In the genomic region with DNA sequence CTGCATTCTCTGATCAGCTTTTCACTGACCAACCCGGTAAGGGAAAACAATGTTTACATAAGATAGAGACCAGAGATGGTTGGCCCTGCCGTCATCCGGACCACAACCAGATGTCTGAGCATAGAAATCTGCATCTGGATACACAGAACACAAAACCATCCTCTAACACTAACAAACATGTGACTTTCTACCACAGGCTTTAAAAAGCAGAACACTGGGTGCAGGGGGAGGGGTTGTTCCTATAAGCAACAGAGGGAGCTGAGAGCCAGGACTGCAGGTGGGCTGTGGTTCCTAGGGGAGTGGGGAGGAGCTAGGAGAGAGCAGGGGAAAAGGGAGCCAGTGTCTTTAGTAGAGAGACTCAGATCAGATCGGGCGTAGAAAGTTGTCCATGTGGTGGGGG, we compare ENCODE assay signal across 22 mouse cellular contexts. TPM values are rescaled to one million over a fixed set of nuclear protein-coding genes. Genes with fewer than 3 reads are reported as not detected.
DNase-seq lines count a peak whose midpoint lies in the region; ATAC-seq and TF ChIP-seq lines count a peak whose summit lies in the region.
"Had no signal": no experiment of that assay in that cellular context is flagged by ENCODE, and none has a peak within 500 bp of the region (broad histone marks: within the 10 kb centered on the region; RNA-seq: fewer than 3 reads in every experiment).

No protein-coding gene starts in this region.

- no peak for TF ChIP-seq RAD21 in CH12.LX (IDR thresholded peaks at IDR 0.05; ENCODE audit: low read depth, low read length)

- no peaks in the 10 kb centered on the region for H3K4me1 ChIP-seq in heart, embryonic 16.5 days (ENCODE audit: control insufficient read depth, insufficient read depth, low read length)
- H3K4me1 ChIP-seq in heart, embryonic 12.5 days (replicated peaks) = peaks cover 4% of the 10 kb centered on the region; the same call in 1 of the 2 replicates
- peaks cover 6 to 43% of the 10 kb centered on the region in 2 experiments; a peak in 3 of 4 replicates for H3K4me1 ChIP-seq in CH12.LX (ENCODE audit: control insufficient read depth in 1 of 2, insufficient read depth in 2 of 2)
- peaks cover 26% of the 10 kb centered on the region for H3K4me1 ChIP-seq in thymus, adult 2 months (replicated peaks; ENCODE audit: control insufficient read depth, insufficient read depth, low read length)
- H3K4me1 ChIP-seq in midbrain, embryonic 11.5 days (ENCODE audit: control insufficient read depth, insufficient read depth, low read length) = no peaks in the 10 kb centered on the region
- H3K4me1 ChIP-seq: limb, embryonic 13.5 days had no signal

- no peaks in the 10 kb centered on the region for H3K27me3 ChIP-seq in heart, embryonic 16.5 days (ENCODE audit: control insufficient read depth, insufficient read depth, low read length)
- no peaks in the 10 kb centered on the region for H3K27me3 ChIP-seq in heart, embryonic 12.5 days (replicated peaks)
- H3K27me3 ChIP-seq in CH12.LX (replicated peaks) = no peaks in the 10 kb centered on the region
- H3K27me3 ChIP-seq in thymus, adult 2 months (ENCODE audit: control insufficient read depth, insufficient read depth, low read length) = no peaks in the 10 kb centered on the region
- no peaks in the 10 kb centered on the region for H3K27me3 ChIP-seq in midbrain, embryonic 11.5 days (ENCODE audit: control insufficient read depth, insufficient read depth, low read length)
- H3K27me3 ChIP-seq: limb, embryonic 13.5 days; lung, embryonic 15.5 days had no signal

- ATAC-seq in heart, embryonic 16.5 days (replicated peaks; ENCODE audit: extremely low read depth, insufficient read depth, low FRiP score) = peak; percentile 41; the same call in 1 of the 2 replicates
- no peak for ATAC-seq in heart, embryonic 12.5 days (ENCODE audit: insufficient number of reproducible peaks, low FRiP score)
- ATAC-seq in hematopoietic stem cell, adult 5-6 weeks (replicated peaks in 1 of 2; ENCODE audit: insufficient read depth in 1 of 2, low FRiP score in 2 of 2, low TSS enrichment in 1 of 2, low read depth in 1 of 2, poor library complexity in 2 of 2, severe bottlenecking in 2 of 2) = peak; percentile 75 to 80
- ATAC-seq in megakaryocyte-erythroid progenitor cell, adult 5-6 weeks (replicated peaks; ENCODE audit: low FRiP score, low TSS enrichment, poor library complexity, severe bottlenecking) = no peak
- ATAC-seq in midbrain, embryonic 11.5 days (ENCODE audit: low FRiP score) = no peak
- ATAC-seq: activated CD4-positive, CD25-positive, alpha-beta regulatory T cell, adult 4 months; forebrain, embryonic 14.5 days; intestine, postnatal 0 days had no signal

- H3K27ac ChIP-seq in heart, embryonic 16.5 days (ENCODE audit: low read length) = no peak overlapping the region
- H3K27ac ChIP-seq in heart, embryonic 12.5 days (ENCODE audit: poor library complexity, severe bottlenecking) = no peak overlapping the region
- H3K27ac ChIP-seq in CH12.LX (ENCODE audit: insufficient read depth, low read depth) = no peak overlapping the region; the same call in 1 of the 2 replicates
- H3K27ac ChIP-seq in thymus, adult 2 months (ENCODE audit: control insufficient read depth, insufficient read depth, low read length) = peak overlapping the region; percentile 67
- no peak overlapping the region for H3K27ac ChIP-seq in midbrain, embryonic 11.5 days (ENCODE audit: low read depth, low read length)
- H3K27ac ChIP-seq: heart, embryonic 10.5 days; hindbrain, embryonic 10.5 days; limb, embryonic 13.5 days; lung, embryonic 15.5 days; midbrain, embryonic 10.5 days had no signal

- TF ChIP-seq CTCF in CH12.LX (conservative IDR thresholded peaks at IDR 0.05 in 1 of 2, IDR thresholded peaks at IDR 0.05 in 1 of 2; ENCODE audit: low read depth in 2 of 2, low read length in 2 of 2) = no peak
- no peak for TF ChIP-seq CTCF in thymus, adult 2 months (IDR thresholded peaks at IDR 0.05; ENCODE audit: borderline replicate concordance, control insufficient read depth, extremely low read depth, insufficient read depth, low read length, poor library complexity)

- no peak overlapping the region for H3K4me2 ChIP-seq in heart, embryonic 16.5 days (ENCODE audit: low read depth, low read length)
- H3K4me2 ChIP-seq in heart, embryonic 12.5 days = no peak overlapping the region
- H3K4me2 ChIP-seq in CH12.LX (ENCODE audit: insufficient read depth, low read depth, poor library complexity, severe bottlenecking) = peak overlapping the region; percentile 79; the same call in 1 of the 2 replicates
- H3K4me2 ChIP-seq in midbrain, embryonic 11.5 days = no peak overlapping the region
- H3K4me2 ChIP-seq: limb, embryonic 13.5 days; lung, embryonic 15.5 days had no signal

- dilution Hi-C loops in CH12.LX (cut with MboI; ENCODE audit: extremely low pct_ligation_motif_present, extremely low pct_unique_long_range_greater_than_20kb, low sequenced_read_pairs) = no loop called here

- 31% methylated on average over 5 of the region's 5 CpGs for WGBS in heart, embryonic 16.5 days
- 37% methylated on average over 5 of the region's 5 CpGs for WGBS in heart, embryonic 12.5 days
- 6% methylated on average over 5 of the region's 5 CpGs for WGBS in thymus, adult 2 months
- 55% methylated on average over 5 of the region's 5 CpGs for whole genome bisulfite sequencing in midbrain, embryonic 11.5 days

- H3K9me3 ChIP-seq in heart, embryonic 16.5 days (replicated peaks; ENCODE audit: control insufficient read depth, low read length) = no peaks in the 10 kb centered on the region
- H3K9me3 ChIP-seq in heart, embryonic 12.5 days (replicated peaks) = no peaks in the 10 kb centered on the region
- no peaks in the 10 kb centered on the region for H3K9me3 ChIP-seq in CH12.LX (replicated peaks; ENCODE audit: low read length)
- no peaks in the 10 kb centered on the region for H3K9me3 ChIP-seq in midbrain, embryonic 11.5 days (ENCODE audit: control insufficient read depth, low read length)
- H3K9me3 ChIP-seq: heart, embryonic 10.5 days; hindbrain, embryonic 10.5 days; limb, embryonic 13.5 days; lung, embryonic 15.5 days; midbrain, embryonic 10.5 days had no signal

- TF ChIP-seq POLR2A in CH12.LX (IDR thresholded peaks at IDR 0.05; ENCODE audit: low read depth, low read length) = peak; percentile 28; the same call in 1 of the 2 replicates
- no peak for TF ChIP-seq POLR2A in thymus, adult 2 months (IDR thresholded peaks at IDR 0.05; ENCODE audit: control insufficient read depth, extremely low read depth, insufficient read depth, low read length, poor library complexity)

- H3K79me2 ChIP-seq in CH12.LX (replicated peaks; ENCODE audit: control insufficient read depth, extremely low read depth, insufficient read depth, poor library complexity, severe bottlenecking) = no peaks in the 10 kb centered on the region

- DNase-seq in CH12.LX (ENCODE audit: extremely low read depth) = peak; percentile 89
- peak; percentile 67 for DNase-seq in thymus, adult 2 months
- no peak for DNase-seq in midbrain, embryonic 11.5 days (ENCODE audit: low spot score, missing footprints)
- DNase-seq in right cerebral cortex, adult 18-20 months = no peak
- DNase-seq: cerebellum, adult 11-12 months; embryo, embryonic 11 days; kidney, postnatal 36 days; layer of hippocampus, postnatal 36 days had no signal

- no peaks in the 10 kb centered on the region for H3K36me3 ChIP-seq in heart, embryonic 16.5 days (ENCODE audit: control insufficient read depth, insufficient read depth)
- no peaks in the 10 kb centered on the region for H3K36me3 ChIP-seq in heart, embryonic 12.5 days
- peaks cover 0 to 3% of the 10 kb centered on the region in 2 experiments for H3K36me3 ChIP-seq in CH12.LX (replicated peaks in 1 of 2; ENCODE audit: control insufficient read depth in 1 of 2, insufficient read depth in 1 of 2, low read length in 1 of 2)
- H3K36me3 ChIP-seq in thymus, adult 2 months (ENCODE audit: control insufficient read depth, insufficient read depth, low read length) = peaks cover under 1% of the 10 kb centered on the region; the same call in 1 of the 2 replicates
- H3K36me3 ChIP-seq in midbrain, embryonic 11.5 days (ENCODE audit: control insufficient read depth, insufficient read depth, low read length) = no peaks in the 10 kb centered on the region
- H3K36me3 ChIP-seq: heart, embryonic 10.5 days; hindbrain, embryonic 10.5 days; limb, embryonic 13.5 days; lung, embryonic 15.5 days; midbrain, embryonic 10.5 days had no signal

- in situ Hi-C loops in CH12.LX (cut with MboI; ENCODE audit: low pct_ligation_motif_present, low pct_unique_long_range_greater_than_20kb, low sequenced_read_pairs) = loop anchor here (5.0 to 25.0 kb wide), 3 partner anchors 161 to 304 kb away; partner anchors contain the start of gene Irgm1

- no peak overlapping the region for H3K4me3 ChIP-seq in heart, embryonic 16.5 days (ENCODE audit: low read length)
- no peak overlapping the region for H3K4me3 ChIP-seq in heart, embryonic 12.5 days
- peak overlapping the region in 2 of 3 experiments; percentile 42 to 56 for H3K4me3 ChIP-seq in CH12.LX (replicated peaks in 1 of 3; ENCODE audit: low read depth in 2 of 3, low read length in 2 of 3, poor library complexity in 1 of 3)
- no peak overlapping the region for H3K4me3 ChIP-seq in thymus, adult 2 months (ENCODE audit: control insufficient read depth, insufficient read depth, low read length)
- no peak overlapping the region for H3K4me3 ChIP-seq in midbrain, embryonic 11.5 days (ENCODE audit: low read depth, low read length)
- H3K4me3 ChIP-seq: heart, embryonic 10.5 days; hindbrain, embryonic 10.5 days; limb, embryonic 13.5 days; lung, embryonic 15.5 days; midbrain, embryonic 10.5 days had no signal

- TF ChIP-seq EP300 in CH12.LX (IDR thresholded peaks at IDR 0.05; ENCODE audit: low read length) = peak; percentile 68

- H3K9ac ChIP-seq in heart, embryonic 16.5 days (ENCODE audit: low read length) = no peak overlapping the region
- H3K9ac ChIP-seq in heart, embryonic 12.5 days = no peak overlapping the region
- H3K9ac ChIP-seq in CH12.LX (ENCODE audit: insufficient read depth, low read depth) = peak overlapping the region; percentile 93; the same call in 1 of the 2 replicates
- H3K9ac ChIP-seq in midbrain, embryonic 11.5 days (ENCODE audit: low read length) = no peak overlapping the region
- H3K9ac ChIP-seq: limb, embryonic 13.5 days; lung, embryonic 15.5 days had no signal

RNA-seq across cellular contexts. Expression of gene Olfr1396, which starts 13.2 kb away (rescaled TPM):
- polyA plus RNA-seq in heart, embryonic 16.5 days (2015; fragmentation: Nextera tagmentation; extraction: Ambion mirVana) = 0.10 and 0.18 TPM in 2 replicates
- not detected in 2 replicates for polyA plus RNA-seq in heart, embryonic 12.5 days (2016; fragmentation: Nextera tagmentation; extraction: Ambion mirVana)
- total RNA-seq in CH12.LX (2012; rRNA removed) (not detected in 2 replicates), CH12.LX (2014; rRNA removed) (not detected in 2 replicates)
- polyA plus RNA-seq in CH12.LX (2012; ENCODE audit: insufficient read length, low read depth) = not detected in 2 replicates
- not detected in 2 replicates for total RNA-seq in hematopoietic stem cell, adult 5-6 weeks (2017)
- polyA plus RNA-seq in thymus, adult 2 months (2012; rRNA removed) = 0.19 TPM in 1 of 2 replicates, not detected in the other
- total RNA-seq in megakaryocyte-erythroid progenitor cell, adult 5-6 weeks (2014; fragmentation: Nextera tagmentation) = not detected in 2 replicates
- total RNA-seq in megakaryocyte-erythroid progenitor cell, adult 5-6 weeks (2017) = not detected in 2 replicates
- not detected in 2 replicates for polyA plus RNA-seq in midbrain, embryonic 11.5 days (2014; fragmentation: Nextera tagmentation; extraction: Ambion mirVana)
- total RNA-seq: ES-E14; gastrocnemius, adult 8-10 months; layer of hippocampus, postnatal 36 days had no signal
- polyA plus RNA-seq: forebrain, embryonic 14.5 days; heart, embryonic 10.5 days; hindbrain, embryonic 10.5 days; lung, embryonic 15.5 days; midbrain, embryonic 10.5 days had no signal

RNA-seq across cellular contexts. Expression of gene Ifi47, which starts 25.1 kb away (rescaled TPM):
- polyA plus RNA-seq in heart, embryonic 16.5 days (2015; fragmentation: Nextera tagmentation; extraction: Ambion mirVana) = 3.6 and 7.6 TPM in 2 replicates
- 0.55 and 0.68 TPM in 2 replicates for polyA plus RNA-seq in heart, embryonic 12.5 days (2016; fragmentation: Nextera tagmentation; extraction: Ambion mirVana)
- total RNA-seq in CH12.LX (2012; rRNA removed) (6.2 and 7.2 TPM in 2 replicates), CH12.LX (2014; rRNA removed) (2.3 and 2.8 TPM in 2 replicates)
- 2.7 and 3.2 TPM in 2 replicates for polyA plus RNA-seq in CH12.LX (2012; ENCODE audit: insufficient read length, low read depth)
- total RNA-seq in hematopoietic stem cell, adult 5-6 weeks (2017) = 57.2 and 82.0 TPM in 2 replicates
- 37.5 and 45.3 TPM in 2 replicates for polyA plus RNA-seq in thymus, adult 2 months (2012; rRNA removed)
- total RNA-seq in megakaryocyte-erythroid progenitor cell, adult 5-6 weeks (2014; fragmentation: Nextera tagmentation) = 28.1 and 33.1 TPM in 2 replicates
- 31.3 and 32.6 TPM in 2 replicates for total RNA-seq in megakaryocyte-erythroid progenitor cell, adult 5-6 weeks (2017)
- 0.40 and 0.41 TPM in 2 replicates for polyA plus RNA-seq in midbrain, embryonic 11.5 days (2014; fragmentation: Nextera tagmentation; extraction: Ambion mirVana)

RNA-seq across cellular contexts. Expression of gene Tgtp2, which starts 37.5 kb away (rescaled TPM):
- polyA plus RNA-seq in heart, embryonic 16.5 days (2015; fragmentation: Nextera tagmentation; extraction: Ambion mirVana) = 3.8 and 8.0 TPM in 2 replicates
- not detected in 2 replicates for polyA plus RNA-seq in heart, embryonic 12.5 days (2016; fragmentation: Nextera tagmentation; extraction: Ambion mirVana)
- total RNA-seq in CH12.LX (2012; rRNA removed) (0.08 TPM in 1 of 2 replicates, not detected in the other), CH12.LX (2014; rRNA removed) (0.07 and 0.43 TPM in 2 replicates)
- polyA plus RNA-seq in CH12.LX (2012; ENCODE audit: insufficient read length, low read depth) = 0.18 TPM in 1 of 2 replicates, not detected in the other
- total RNA-seq in hematopoietic stem cell, adult 5-6 weeks (2017) = 551 and 622 TPM in 2 replicates
- 26.0 and 29.1 TPM in 2 replicates for polyA plus RNA-seq in thymus, adult 2 months (2012; rRNA removed)
- 29.8 and 46.3 TPM in 2 replicates for total RNA-seq in megakaryocyte-erythroid progenitor cell, adult 5-6 weeks (2014; fragmentation: Nextera tagmentation)
- total RNA-seq in megakaryocyte-erythroid progenitor cell, adult 5-6 weeks (2017) = 234 and 352 TPM in 2 replicates
- polyA plus RNA-seq in midbrain, embryonic 11.5 days (2014; fragmentation: Nextera tagmentation; extraction: Ambion mirVana) = not detected in 2 replicates
- total RNA-seq: ES-E14 had no signal
- polyA plus RNA-seq: heart, embryonic 10.5 days; hindbrain, embryonic 10.5 days; limb, embryonic 13.5 days; midbrain, embryonic 10.5 days had no signal

RNA-seq across cellular contexts. Expression of gene Olfr1395, which starts 40.6 kb away (rescaled TPM):
- polyA plus RNA-seq in heart, embryonic 16.5 days (2015; fragmentation: Nextera tagmentation; extraction: Ambion mirVana) = not detected in 2 replicates
- not detected in 2 replicates for polyA plus RNA-seq in heart, embryonic 12.5 days (2016; fragmentation: Nextera tagmentation; extraction: Ambion mirVana)
- total RNA-seq in CH12.LX (2012; rRNA removed) (not detected in 2 replicates), CH12.LX (2014; rRNA removed) (not detected in 2 replicates)
- polyA plus RNA-seq in CH12.LX (2012; ENCODE audit: insufficient read length, low read depth) = not detected in 2 replicates
- total RNA-seq in hematopoietic stem cell, adult 5-6 weeks (2017) = not detected in 2 replicates
- not detected in 2 replicates for polyA plus RNA-seq in thymus, adult 2 months (2012; rRNA removed)
- not detected in 2 replicates for total RNA-seq in megakaryocyte-erythroid progenitor cell, adult 5-6 weeks (2014; fragmentation: Nextera tagmentation)
- not detected in 2 replicates for total RNA-seq in megakaryocyte-erythroid progenitor cell, adult 5-6 weeks (2017)
- polyA plus RNA-seq in midbrain, embryonic 11.5 days (2014; fragmentation: Nextera tagmentation; extraction: Ambion mirVana) = not detected in 2 replicates
- total RNA-seq: ES-E14; gastrocnemius, adult 8-10 months; layer of hippocampus, postnatal 36 days had no signal
- polyA plus RNA-seq: forebrain, embryonic 14.5 days; heart, embryonic 10.5 days; hindbrain, embryonic 10.5 days; intestine, postnatal 0 days; limb, embryonic 13.5 days; lung, embryonic 15.5 days; midbrain, embryonic 10.5 days had no signal

RNA-seq across cellular contexts. Expression of gene 9930111J21Rik2, which starts 50.5 kb away (rescaled TPM):
- polyA plus RNA-seq in heart, embryonic 16.5 days (2015; fragmentation: Nextera tagmentation; extraction: Ambion mirVana) = 0.87 and 1.2 TPM in 2 replicates
- polyA plus RNA-seq in heart, embryonic 12.5 days (2016; fragmentation: Nextera tagmentation; extraction: Ambion mirVana) = 0.23 and 0.24 TPM in 2 replicates
- total RNA-seq in CH12.LX (2012; rRNA removed) (6.9 and 9.9 TPM in 2 replicates), CH12.LX (2014; rRNA removed) (18.5 and 21.4 TPM in 2 replicates)
- 20.7 and 22.7 TPM in 2 replicates for polyA plus RNA-seq in CH12.LX (2012; ENCODE audit: insufficient read length, low read depth)
- total RNA-seq in hematopoietic stem cell, adult 5-6 weeks (2017) = 35.6 and 56.0 TPM in 2 replicates
- 4.0 and 4.1 TPM in 2 replicates for polyA plus RNA-seq in thymus, adult 2 months (2012; rRNA removed)
- 1.5 and 3.2 TPM in 2 replicates for total RNA-seq in megakaryocyte-erythroid progenitor cell, adult 5-6 weeks (2014; fragmentation: Nextera tagmentation)
- total RNA-seq in megakaryocyte-erythroid progenitor cell, adult 5-6 weeks (2017) = 3.8 and 4.5 TPM in 2 replicates
- polyA plus RNA-seq in midbrain, embryonic 11.5 days (2014; fragmentation: Nextera tagmentation; extraction: Ambion mirVana) = 0.26 and 0.47 TPM in 2 replicates

Comparison
In these comparisons a context has a peak if more than half of its experiments do, and no peak if none do; other contexts are left out.
1. ATAC-seq: peak in heart, embryonic 16.5 days (single experiment) and hematopoietic stem cell, adult 5-6 weeks (2 of 2); none in heart, embryonic 12.5 days (single experiment), megakaryocyte-erythroid progenitor cell, adult 5-6 weeks (single experiment) and midbrain, embryonic 11.5 days (single experiment).
2. H3K4me3 ChIP-seq: peak in CH12.LX (2 of 3); none in heart, embryonic 16.5 days (single experiment), heart, embryonic 12.5 days (single experiment), thymus, adult 2 months (single experiment) and midbrain, embryonic 11.5 days (single experiment).
3. DNase-seq: peak in CH12.LX (single experiment) and thymus, adult 2 months (single experiment); none in midbrain, embryonic 11.5 days (single experiment) and right cerebral cortex, adult 18-20 months (single experiment).